Mouse (Mus musculus) thymus, postnatal 10 days (tissue): ENCODE measurements around the gene Zfp691.

Experiments
- DNase-seq, 2 experiments: peaks; one replicate each; pipeline ENCODE4 v3.0.0; 2021; ENCODE audit warnings: low spot score in 2 of 2

Gene Zfp691

DNA sequence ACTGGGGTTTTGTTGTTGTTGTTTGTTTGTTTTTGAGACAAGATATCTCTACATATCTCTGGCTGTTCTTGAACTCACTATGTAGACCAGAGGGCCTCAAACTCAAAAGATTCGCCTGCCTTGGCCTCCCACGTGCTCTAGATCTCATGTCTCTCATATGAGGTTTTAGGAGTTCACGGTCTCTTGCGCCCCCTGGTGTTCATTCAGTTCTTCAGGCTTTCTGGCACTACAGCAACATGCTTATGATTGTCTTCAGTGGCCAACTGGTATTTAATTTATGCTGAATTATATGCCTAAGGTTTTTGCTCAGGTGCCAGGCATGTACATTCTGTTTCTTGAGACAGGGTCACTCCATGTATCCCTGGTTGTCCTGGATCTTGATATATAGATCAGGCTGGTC, 6.3 kb downstream of the Zfp691 start:
- peak; percentile 63 to 82 for DNase-seq

DNA sequence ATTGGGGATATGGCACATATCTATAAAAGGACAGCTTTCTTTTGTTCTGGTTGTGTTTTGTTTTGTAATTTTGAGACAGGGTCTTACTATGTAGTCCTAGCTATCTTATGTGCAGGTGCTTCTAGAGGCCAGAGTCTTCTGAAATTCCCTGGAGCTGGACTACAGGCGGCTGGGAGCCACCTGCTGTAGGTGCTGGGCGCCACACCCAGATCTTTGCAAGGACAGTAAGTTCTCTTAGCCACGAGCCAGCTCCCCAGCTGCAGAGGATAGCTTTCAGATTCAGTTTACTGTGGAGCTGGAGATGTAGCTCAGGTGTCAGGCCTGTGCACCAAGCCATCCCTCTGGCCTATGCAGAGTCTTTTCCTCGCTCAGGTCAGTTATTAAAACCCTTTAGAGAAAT, 6.9 kb downstream of the Zfp691 start:
- DNase-seq = no peak

DNA sequence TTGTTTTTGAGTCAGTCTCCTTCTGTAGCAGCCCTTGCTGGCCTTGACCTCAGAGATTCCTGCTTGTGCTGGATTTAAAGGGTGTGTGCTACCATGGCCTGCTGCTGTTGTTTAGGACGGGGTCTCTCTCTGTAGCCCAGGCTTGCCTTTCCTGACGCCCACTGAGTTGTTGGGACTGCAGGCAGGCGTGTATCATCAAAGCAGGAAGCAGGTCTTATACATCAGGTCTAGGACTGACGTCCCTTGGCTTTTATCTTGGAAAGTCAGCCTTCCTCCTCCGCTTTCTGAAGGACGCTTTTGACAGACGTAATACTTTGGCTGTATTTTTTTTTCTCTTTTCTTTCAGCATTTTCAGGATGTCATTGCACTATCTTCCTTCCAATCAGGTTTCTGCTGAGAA, 8.1 kb downstream of the Zfp691 start:
- DNase-seq = no peak

DNA sequence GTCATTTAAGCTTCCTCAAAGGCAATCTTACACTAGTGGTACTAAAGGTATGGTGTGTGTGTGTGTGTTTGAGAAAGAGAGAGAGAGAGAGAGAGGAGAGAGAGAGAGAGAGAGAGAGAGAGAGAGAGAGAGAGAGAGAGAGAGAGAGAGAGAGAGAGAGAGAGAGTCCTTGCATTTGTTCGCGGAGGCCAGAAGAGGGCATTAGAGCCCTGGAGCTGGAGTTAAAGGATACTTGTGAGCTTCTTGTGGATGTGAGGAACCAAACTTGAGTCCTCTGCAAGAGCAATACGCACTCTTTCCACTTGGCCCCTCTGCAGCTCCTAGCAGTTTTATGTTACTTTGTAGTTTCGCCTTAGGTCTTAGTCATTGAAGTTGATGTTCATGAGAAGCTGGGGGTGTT, 11.0 kb downstream of the Zfp691 start:
- DNase-seq = no peak

DNA sequence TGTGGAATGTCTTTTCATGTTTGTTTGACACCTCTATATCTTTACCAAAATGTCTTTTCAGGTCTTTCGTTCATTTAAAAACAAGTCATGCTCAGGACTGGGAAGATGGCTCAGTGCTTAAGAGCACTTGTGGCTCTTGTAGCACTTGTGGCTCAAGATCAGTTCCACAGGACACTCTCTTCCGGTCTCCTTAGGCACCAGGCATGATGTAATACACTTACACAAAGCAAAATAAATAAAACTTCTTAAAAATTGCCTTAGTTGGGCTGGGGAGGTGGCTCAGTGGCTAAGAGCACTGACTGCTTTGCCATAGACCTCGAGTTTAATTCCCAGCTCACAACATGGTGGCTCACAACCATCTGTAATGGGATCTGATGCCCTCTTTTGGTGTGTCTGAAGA, 12.6 kb downstream of the Zfp691 start:
- DNase-seq = no peak

DNA sequence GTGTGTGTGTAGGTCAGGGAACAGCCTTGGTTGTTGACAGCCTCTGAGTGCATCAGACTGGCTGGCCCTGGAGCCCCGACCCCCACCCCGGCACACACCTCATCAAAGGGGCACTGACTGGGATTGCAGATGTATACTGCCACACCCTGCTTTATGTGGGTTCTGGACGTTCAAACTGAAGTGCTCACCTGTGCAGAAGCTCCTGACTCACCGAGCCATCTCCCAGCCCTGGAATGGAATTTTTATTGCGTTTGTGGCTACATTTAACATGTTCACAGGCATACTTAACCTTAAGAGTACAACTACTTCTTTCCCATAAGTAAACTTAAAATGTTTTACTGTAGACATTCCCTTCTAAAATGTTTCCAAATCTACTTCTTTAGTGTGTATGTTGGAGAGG, 16.1 kb downstream of the Zfp691 start:
- DNase-seq = no peak

DNA sequence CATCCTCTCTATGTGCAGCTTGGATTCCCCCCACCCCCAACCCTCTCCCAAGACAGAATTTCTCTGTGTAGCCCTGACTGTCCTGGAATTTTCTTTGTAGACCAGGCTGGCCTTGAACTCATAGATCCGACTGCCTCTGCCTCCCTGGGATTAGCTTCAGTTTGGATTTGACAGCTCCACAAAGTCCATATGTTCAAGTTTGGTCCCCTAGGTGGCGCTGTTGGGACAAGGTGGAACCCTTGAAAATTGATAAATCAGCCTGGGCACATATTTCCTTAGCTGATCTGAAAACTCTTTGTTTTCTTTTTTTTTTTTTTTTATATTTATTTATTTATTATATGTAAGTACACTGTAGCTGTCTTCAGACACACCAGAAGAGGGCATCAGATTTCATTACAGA, 16.8 kb downstream of the Zfp691 start:
- DNase-seq = peak; percentile 31 to 72

DNA sequence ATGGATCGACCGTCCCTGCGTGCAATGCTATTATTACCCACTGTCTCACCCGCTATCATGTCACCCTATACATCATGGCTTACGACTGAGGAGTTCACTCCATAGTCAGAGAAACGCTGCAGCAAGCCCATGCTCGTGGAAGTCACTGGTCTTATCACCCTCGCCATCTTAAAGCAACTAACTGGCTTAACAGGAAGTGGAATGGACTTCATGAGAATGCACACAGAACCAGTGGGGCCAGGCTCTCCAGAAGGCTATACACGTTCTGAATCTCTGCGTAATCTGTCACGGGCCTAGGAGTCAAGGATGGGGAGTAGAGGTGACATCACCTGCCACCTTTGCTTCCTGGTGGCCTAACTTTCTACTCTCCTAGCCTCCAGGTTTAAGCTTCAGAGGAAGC, 25.3 kb downstream of the Zfp691 start:
- DNase-seq = no peak

DNA sequence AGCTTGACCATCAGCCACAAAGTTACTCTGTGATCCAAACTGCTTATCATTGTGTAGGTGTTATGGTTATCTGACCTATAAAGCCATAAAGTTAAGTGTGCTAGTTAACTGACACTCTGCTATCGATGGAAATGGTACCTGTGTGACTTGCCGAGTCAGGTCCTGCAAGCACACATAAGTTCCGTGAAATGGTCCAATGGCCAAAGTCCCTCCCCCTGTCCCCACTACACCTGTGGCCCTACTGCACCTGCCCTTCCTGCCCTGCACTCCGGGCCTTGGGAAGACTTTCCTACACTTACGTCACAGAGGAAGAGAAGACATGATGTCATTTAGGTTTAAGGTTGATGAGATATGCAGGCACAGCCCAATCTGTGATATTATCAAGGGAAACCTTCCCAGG, 26.6 kb downstream of the Zfp691 start:
- no peak for DNase-seq

DNA sequence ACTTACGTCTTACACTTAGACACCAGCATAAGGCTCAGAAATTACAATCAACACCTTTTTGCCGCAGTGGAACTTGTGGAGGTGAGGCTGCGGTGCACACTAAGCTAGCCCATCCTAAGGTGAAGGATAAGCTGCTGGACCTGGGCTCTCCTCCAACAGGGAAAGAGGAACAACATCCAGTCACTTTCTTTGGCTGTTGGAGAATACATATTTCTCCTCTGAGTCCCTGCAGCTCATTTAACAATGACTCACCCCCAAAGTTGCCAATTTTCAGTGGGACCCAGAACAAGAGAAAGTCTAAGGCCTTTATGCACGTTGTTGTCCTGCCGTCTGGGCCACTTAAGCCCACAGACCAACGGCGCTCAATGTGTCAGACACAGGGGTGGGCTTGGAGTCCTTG, 27.2 kb downstream of the Zfp691 start:
- DNase-seq = no peak

DNA sequence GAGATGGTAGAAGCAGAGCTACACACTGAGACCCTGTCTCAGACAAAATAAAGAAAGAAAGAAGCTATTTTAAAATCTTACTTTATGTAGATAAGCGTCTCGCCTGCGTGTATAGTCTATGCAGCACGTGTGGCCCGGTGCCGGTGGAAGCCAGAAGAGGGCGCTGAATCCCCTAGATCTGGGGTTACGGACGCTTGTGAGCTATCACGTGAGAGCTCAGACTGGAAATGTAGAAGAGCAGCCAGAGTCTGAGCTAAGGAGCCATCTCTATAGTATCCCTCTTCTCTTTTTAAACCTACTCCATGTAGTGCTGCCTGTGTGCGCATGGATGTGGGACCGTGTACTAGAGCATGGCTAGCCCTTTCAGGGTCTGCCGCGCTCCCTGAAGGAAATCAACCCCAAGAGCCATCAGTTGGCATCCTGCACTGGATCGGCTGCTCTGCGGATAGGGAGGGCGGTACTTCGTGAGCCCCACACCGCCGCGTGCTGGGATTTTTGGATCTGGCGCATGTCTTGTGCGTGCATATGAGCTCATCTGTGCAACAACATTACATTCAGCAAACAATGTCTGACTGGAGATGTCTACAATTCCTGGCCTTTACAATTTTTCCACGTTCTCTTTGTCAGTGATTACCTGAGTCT, 31.6 kb downstream of the Zfp691 start:
- DNase-seq = peak; percentile 33 to 64

DNA sequence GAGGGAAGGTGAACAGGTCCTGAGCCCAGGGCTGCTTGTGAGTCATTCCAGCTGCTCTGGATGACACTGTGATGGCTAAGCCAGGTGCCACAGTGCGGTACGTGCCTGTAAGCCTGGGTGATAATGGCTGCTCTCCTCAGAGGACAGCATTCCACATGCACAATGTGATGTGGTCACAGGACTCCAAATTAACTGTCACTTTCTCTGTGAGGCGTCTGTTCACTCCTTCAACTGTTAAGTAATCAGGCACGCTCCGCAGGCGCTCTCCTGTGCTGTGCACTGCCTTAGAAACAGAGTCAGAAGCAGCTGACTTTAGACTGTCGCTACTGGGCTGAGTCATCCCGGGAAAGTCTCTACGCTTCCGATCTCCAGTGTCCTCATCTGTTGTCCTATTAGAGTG, 32.8 kb downstream of the Zfp691 start:
- no peak for DNase-seq

DNA sequence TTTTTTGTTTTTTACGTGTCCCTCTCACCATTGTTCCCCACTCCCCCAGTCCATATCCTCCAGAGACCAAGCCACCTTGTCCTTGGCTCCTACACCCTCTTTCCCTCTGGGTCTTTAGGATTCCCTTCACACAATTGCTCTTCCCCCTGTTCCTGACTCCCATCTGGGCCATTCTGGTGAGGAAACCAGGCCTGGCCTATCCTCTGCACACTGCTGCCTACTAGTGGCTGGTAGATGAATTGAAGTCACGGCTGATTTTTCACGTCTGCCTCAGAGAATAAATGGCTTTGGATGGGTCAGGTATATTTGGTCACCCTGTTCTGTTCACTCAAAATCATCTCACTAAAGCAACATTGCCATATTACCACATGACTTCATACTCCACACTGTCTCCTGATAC, 33.9 kb downstream of the Zfp691 start:
- DNase-seq = peak in 1 of 2 experiments; percentile 50

DNA sequence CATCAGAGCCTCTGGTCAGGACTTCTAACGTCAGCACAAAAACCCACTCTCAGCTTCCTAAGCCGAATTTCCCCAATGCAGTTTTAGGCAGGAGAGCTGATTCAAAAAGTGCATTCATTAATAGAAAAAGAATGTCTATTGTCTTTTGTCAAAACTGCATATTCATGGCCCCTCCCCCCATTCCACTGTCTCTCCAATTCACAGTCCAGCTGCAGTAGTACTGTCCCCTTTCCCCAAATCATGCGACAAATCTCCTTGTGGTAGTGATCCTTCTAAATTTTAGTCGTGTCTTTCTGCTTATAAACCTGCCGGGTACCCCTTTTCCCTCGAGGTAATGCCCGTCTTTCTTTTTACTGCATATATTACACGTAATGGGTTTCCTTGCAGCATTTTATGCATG, 35.2 kb downstream of the Zfp691 start:
- DNase-seq = no peak

DNA sequence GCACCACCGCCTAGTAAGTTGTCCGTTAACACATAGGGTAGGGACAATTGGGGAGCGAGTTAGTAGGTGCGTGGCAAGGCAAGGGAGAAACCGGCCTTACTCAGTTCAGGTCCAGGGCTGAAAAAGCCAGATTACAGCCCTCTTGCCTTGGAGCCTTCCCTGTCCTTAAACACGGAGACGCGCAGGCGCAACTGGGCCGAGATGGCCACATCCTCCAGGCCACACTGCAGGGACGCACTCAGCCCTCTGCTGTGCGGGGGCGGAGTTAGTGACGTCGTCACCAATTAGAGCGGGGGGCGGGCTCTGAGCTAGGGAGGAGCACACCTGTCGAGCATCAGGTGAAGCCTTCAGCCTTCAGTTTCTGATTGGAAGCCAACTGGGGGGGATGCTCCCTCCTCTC, 35.8 kb downstream of the Zfp691 start:
- no peak for DNase-seq

DNA sequence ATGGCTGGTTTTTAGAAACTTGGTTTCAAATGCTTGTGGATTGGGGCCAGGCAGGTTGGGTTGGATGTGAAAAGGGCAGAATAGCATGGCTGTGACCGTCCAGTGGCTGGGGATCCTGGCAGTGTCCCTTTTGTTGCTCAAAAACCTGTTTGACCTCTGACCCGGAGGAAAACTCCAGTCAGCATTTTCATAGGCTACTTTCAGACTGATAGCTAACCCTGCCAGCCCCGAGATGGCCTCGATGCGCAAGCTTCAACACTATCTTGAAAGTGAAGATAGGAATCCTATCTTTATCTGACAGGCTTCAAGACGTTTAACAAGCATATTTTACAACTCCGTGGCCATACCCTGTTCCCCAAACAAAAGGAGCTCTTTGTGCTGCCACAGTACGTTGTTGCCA, 36.7 kb downstream of the Zfp691 start:
- no peak for DNase-seq

DNA sequence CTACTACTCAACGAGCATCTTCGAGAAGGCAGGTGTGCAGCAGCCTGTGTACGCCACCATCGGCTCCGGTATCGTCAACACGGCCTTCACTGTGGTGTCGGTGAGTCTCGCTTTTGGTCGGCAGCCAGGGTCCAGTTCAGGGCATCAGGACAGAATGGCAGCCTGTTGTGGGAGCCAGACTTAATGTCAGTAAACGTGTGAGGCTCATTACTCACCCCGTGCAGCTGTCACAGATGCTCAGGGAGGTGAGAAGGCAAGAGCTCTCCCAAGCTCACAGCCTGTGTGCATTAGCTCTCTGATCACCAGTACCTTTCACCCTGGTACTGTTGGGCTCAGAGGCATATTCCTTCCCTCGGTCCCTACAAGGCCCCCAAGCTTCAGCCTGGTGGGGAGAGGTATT, 40.1 kb downstream of the Zfp691 start:
- DNase-seq = no peak

DNA sequence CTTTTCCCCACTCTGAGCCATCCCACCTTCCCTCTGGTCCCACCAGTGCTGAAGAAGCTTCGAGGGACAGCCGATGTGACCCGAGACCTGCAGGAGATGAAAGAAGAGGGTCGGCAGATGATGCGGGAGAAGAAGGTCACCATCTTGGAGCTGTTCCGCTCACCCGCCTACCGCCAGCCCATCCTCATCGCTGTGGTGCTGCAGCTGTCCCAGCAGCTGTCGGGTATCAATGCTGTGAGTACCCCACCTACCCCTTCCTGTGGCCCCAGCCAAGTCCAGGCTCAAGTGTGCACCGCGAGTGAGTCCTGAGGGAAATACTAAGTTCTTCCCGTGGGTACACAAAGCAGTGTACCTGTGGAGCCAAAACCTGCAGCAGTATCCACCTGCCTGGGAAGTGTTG, 40.7 kb downstream of the Zfp691 start:
- DNase-seq = no peak

DNA sequence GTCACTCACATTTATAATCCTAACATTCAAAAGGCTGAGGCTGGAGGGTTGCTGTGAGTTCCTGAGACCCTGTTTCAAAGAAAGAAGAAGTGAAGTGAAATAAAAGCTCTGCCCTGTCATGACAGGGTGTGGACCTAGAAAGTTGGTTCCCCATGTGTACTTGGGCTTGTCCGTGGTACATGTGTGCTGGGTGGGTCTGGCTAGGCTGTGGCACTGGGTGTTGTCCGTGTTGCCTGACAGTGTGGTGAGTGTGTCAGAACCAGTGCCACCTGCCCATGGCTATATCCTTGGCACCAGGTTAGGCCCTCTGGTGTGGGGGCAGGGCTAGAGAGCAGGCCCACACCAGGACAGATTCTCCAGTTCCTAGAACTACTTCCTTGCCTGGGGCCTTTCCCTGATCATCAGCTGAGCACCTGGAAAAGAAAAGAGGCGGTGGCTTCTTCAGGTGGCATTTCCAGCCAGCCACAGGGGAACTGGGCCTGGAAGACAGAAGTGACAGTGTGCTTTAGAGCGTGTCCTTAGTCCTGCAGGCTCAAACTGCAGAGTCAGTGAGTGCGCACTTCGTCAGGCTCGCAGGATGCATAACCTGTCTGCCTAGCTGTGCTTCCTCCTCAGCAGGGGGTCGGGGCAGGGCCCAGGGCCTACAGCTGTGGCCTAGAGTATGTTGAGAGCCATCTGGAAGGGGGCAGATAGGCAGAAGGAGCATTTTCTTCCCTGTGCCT, 42.6 kb downstream of the Zfp691 start:
- no peak for DNase-seq

DNA sequence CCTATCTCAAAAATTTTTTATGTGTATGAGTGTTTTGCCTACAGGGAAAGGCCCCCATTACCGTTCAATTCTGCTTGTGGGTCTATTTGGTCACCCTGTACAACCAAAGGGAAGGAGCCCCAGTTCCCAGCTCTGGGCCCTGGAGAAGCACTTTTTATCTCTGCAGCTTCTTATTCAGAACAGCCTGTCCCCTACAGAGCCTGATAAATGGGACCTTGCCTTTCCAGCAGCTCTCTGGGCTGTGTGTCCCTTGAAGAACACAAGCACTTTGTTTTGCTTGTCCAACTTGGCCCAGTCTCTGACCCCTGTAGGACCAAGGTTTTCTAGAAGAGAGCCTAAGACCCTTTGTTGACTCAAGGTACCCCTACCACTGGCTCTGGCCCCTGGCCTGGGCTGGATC, 44.9 kb downstream of the Zfp691 start:
- DNase-seq = no peak

DNA sequence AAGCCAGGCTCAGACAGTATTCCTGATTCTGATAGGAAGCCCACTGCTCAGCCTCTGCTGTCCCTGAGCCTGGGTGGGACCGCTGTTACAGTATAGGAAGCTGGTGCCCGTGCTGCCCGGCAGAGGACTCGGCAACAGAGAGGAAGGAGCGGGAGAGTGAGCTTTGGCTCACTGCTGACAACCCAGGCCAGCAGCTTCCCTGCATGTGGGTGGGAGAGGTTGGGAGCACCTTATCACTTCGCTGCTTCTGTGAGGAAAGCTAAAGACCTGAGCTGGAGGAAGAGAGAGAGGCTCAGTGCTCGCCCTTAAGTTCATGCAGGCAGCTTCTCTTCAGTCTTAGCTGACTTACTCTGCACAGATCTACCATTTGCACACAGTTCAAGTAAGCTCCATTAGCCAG, 45.4 kb downstream of the Zfp691 start:
- DNase-seq = no peak

DNA sequence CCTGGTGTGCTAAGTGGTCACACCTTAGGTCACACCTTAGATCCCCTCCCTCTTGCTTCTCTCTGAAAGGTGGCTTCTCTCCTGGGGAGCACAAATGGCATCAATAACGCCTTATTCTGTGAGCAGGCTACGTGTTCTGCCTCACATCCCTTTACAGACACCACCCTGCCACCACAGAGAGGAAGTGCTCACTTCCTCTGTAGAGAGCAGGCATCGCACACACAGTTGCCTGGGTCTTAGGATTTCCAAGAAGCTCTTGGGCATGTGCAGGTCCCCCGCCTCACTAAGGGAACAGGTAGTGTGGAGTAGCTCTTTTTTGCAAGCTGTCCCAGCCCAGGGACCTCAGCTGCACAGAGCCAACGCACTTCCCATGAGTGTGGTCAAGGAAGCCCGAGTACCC, 46.8 kb downstream of the Zfp691 start:
- DNase-seq = peak; percentile 31 to 59

DNA sequence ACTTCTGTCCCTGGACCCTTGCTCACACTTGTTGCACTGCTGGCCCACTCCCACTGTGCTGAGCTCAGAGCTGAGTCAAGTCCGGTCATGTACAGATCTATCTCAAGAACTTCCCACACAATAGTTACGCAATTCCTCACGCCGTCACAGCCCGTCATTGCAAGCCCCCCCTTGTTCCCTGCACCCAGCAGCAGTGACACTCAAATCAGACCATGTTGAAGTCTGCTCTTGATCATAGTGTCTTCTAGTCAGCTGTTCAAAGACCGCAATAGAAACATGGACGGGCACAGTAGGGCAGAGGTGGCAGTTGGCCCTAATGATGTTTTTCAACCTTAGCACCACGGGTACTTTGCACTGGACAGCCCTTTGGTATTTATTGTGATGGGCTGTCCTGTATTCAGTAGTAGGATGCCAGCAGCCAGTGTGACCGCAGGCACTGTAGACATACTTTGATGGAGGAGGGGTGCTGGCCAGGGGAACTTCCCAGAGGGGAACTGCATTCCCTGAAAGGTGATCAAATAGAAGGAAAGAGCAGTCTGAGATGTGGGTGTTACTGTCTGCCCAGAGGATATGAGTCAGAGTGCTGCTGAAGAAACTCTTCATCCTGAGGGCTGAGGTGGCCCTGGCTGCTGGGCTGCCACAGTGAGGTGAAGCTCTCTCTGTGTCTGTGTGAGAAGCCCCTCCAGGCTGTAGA, 48.3 kb downstream of the Zfp691 start:
- no peak for DNase-seq
